Mouse (Mus musculus): ENCODE measurements around the gene Tmem156. TPM values are rescaled to one million over a fixed set of nuclear protein-coding genes. Genes with fewer than 3 reads are reported as not detected.

Gene Tmem156
- total and polyA plus RNA-seq, 3 experiments = 7.3 to 16.6 (median 15.8) TPM

GRCm38 (mm10) chr5:65096082-65096481 is 4.2 kb upstream of the Tmem156 start:
- Histone ChIP-seq H3K9ac (ENCODE audit: insufficient read depth, low read depth) (no peak overlapping the region), H3K4me2 (ENCODE audit: insufficient read depth, low read depth, poor library complexity, severe bottlenecking) (no peak overlapping the region), H3K27ac (ENCODE audit: insufficient read depth, low read depth) (no peak overlapping the region), H3K4me3 (replicated peaks in 1 of 3; ENCODE audit: low read depth in 2 of 3, low read length in 2 of 3, poor library complexity in 1 of 3) (no peak overlapping the region), H3K27me3 (replicated peaks) (no peaks in the 10 kb centered on the region), H3K79me2 (replicated peaks; ENCODE audit: control insufficient read depth, extremely low read depth, insufficient read depth, poor library complexity, severe bottlenecking) (no peaks in the 10 kb centered on the region), H3K9me3 (replicated peaks; ENCODE audit: low read length) (no peaks in the 10 kb centered on the region), H3K4me1 (ENCODE audit: control insufficient read depth in 1 of 2, insufficient read depth in 2 of 2) (peaks cover 0 to 10% of the 10 kb centered on the region in 2 experiments; a peak in 3 of 4 replicates), H3K36me3 (replicated peaks in 1 of 2; ENCODE audit: control insufficient read depth in 1 of 2, insufficient read depth in 1 of 2, low read length in 1 of 2) (no peaks in the 10 kb centered on the region)
- dilution Hi-C loops (cut with MboI; ENCODE audit: extremely low pct_ligation_motif_present, extremely low pct_unique_long_range_greater_than_20kb, low sequenced_read_pairs) (no loop called here), in situ Hi-C loops (cut with MboI; ENCODE audit: low pct_ligation_motif_present, low pct_unique_long_range_greater_than_20kb, low sequenced_read_pairs) (no loop called here)
- DNase-seq (ENCODE audit: extremely low read depth) = no peak
- no peak for TF ChIP-seq ZKSCAN1 (IDR thresholded peaks at IDR 0.05; ENCODE audit: borderline replicate concordance, low read depth, low read length)
- no peak for TF ChIP-seq MAX (IDR thresholded peaks at IDR 0.05; ENCODE audit: low read length)
- TF ChIP-seq HCFC1 (IDR thresholded peaks at IDR 0.05; ENCODE audit: low read depth, low read length) = no peak
- TF ChIP-seq MEF2A (IDR thresholded peaks at IDR 0.05; ENCODE audit: borderline replicate concordance, low read depth, low read length) = no peak
- TF ChIP-seq POLR2A (IDR thresholded peaks at IDR 0.05; ENCODE audit: low read depth, low read length) = no peak
- no peak for TF ChIP-seq RCOR1 (conservative IDR thresholded peaks at IDR 0.05; ENCODE audit: low read depth, low read length)
- TF ChIP-seq PAX5 (IDR thresholded peaks at IDR 0.05; ENCODE audit: low read length) = no peak
- no peak for TF ChIP-seq NRF1 (IDR thresholded peaks at IDR 0.05; ENCODE audit: low read depth, low read length)

GRCm38 (mm10) chr5:65094902-65095545 is 3.1 kb upstream of the Tmem156 start:
- dilution Hi-C loops (cut with MboI; ENCODE audit: extremely low pct_ligation_motif_present, extremely low pct_unique_long_range_greater_than_20kb, low sequenced_read_pairs) (no loop called here), in situ Hi-C loops (cut with MboI; ENCODE audit: low pct_ligation_motif_present, low pct_unique_long_range_greater_than_20kb, low sequenced_read_pairs) (no loop called here)
- DNase-seq (ENCODE audit: extremely low read depth) = no peak
- Histone ChIP-seq H3K9ac (ENCODE audit: insufficient read depth, low read depth) (no peak overlapping the region), H3K4me2 (ENCODE audit: insufficient read depth, low read depth, poor library complexity, severe bottlenecking) (no peak overlapping the region), H3K4me1 (ENCODE audit: control insufficient read depth in 1 of 2, insufficient read depth in 2 of 2) (peaks cover 0 to 7% of the 10 kb centered on the region in 2 experiments; a peak in 2 of 4 replicates), H3K79me2 (replicated peaks; ENCODE audit: control insufficient read depth, extremely low read depth, insufficient read depth, poor library complexity, severe bottlenecking) (no peaks in the 10 kb centered on the region), H3K36me3 (replicated peaks in 1 of 2; ENCODE audit: control insufficient read depth in 1 of 2, insufficient read depth in 1 of 2, low read length in 1 of 2) (no peaks in the 10 kb centered on the region), H3K4me3 (replicated peaks in 1 of 3; ENCODE audit: low read depth in 2 of 3, low read length in 2 of 3, poor library complexity in 1 of 3) (no peak overlapping the region), H3K9me3 (replicated peaks; ENCODE audit: low read length) (no peaks in the 10 kb centered on the region), H3K27me3 (replicated peaks) (no peaks in the 10 kb centered on the region), H3K27ac (ENCODE audit: insufficient read depth, low read depth) (no peak overlapping the region)
- no peak for TF ChIP-seq ZMIZ1 (IDR thresholded peaks at IDR 0.05; ENCODE audit: low read depth, low read length)
- no peak for TF ChIP-seq RAD21 (IDR thresholded peaks at IDR 0.05; ENCODE audit: low read depth, low read length)
- no peak for TF ChIP-seq ELF1 (IDR thresholded peaks at IDR 0.05; ENCODE audit: low read depth, low read length)
- TF ChIP-seq ZKSCAN1 (IDR thresholded peaks at IDR 0.05; ENCODE audit: borderline replicate concordance, low read depth, low read length) = no peak
- no peak for TF ChIP-seq IRF4 (IDR thresholded peaks at IDR 0.05; ENCODE audit: low read depth, low read length)
- no peak for TF ChIP-seq MXI1 (IDR thresholded peaks at IDR 0.05; ENCODE audit: low read depth, low read length)
- no peak for TF ChIP-seq MAZ (IDR thresholded peaks at IDR 0.05; ENCODE audit: low read depth, low read length)

All from CH12.LX (cell line).